Mouse (Mus musculus): ENCODE data around the gene Ier3. TPM values are rescaled to one million over a fixed set of nuclear protein-coding genes. Genes with fewer than 3 reads are reported as not detected.

Ier3 gene
- 33.3 and 33.4 TPM in 2 replicates for polyA plus RNA-seq (2012)

- no peak for TF ChIP-seq GATA1 (IDR thresholded peaks at IDR 0.05; ENCODE audit: low read length)
Measured at GRCm38 (mm10) chr17:35821439-35822430, at the start of gene Ier3. Ier3 (plus strand) TSS chr17:35821684.

- no peak for TF ChIP-seq GATA1 (IDR thresholded peaks at IDR 0.05; ENCODE audit: low read length)
Measured at GRCm38 (mm10) chr17:35776811-35777609, 44.5 kb upstream of the Ier3 start.

GRCm38 (mm10) chr17:35778965-35779364 lies 42.5 kb upstream of the Ier3 start:
- no peak for TF ChIP-seq GATA1 (IDR thresholded peaks at IDR 0.05; ENCODE audit: low read length)

GRCm38 (mm10) chr17:35779466-35780205 lies 41.8 kb upstream of the Ier3 start:
- no peak for TF ChIP-seq GATA1 (IDR thresholded peaks at IDR 0.05; ENCODE audit: low read length)

- no peak for TF ChIP-seq GATA1 (IDR thresholded peaks at IDR 0.05; ENCODE audit: low read length)
Measured at GRCm38 (mm10) chr17:35780362-35780761, 41.1 kb upstream of the Ier3 start.

- no peak for TF ChIP-seq GATA1 (IDR thresholded peaks at IDR 0.05; ENCODE audit: low read length)
Measured at GRCm38 (mm10) chr17:35782398-35782797, 39.1 kb upstream of the Ier3 start.

GRCm38 (mm10) chr17:35782924-35783323 lies 38.6 kb upstream of the Ier3 start:
- no peak for TF ChIP-seq GATA1 (IDR thresholded peaks at IDR 0.05; ENCODE audit: low read length)

- no peak for TF ChIP-seq GATA1 (IDR thresholded peaks at IDR 0.05; ENCODE audit: low read length)
Measured at GRCm38 (mm10) chr17:35783944-35784343, 37.5 kb upstream of the Ier3 start.

- no peak for TF ChIP-seq GATA1 (IDR thresholded peaks at IDR 0.05; ENCODE audit: low read length)
Measured at GRCm38 (mm10) chr17:35785140-35785539, 36.3 kb upstream of the Ier3 start.

GRCm38 (mm10) chr17:35787493-35787892 lies 34.0 kb upstream of the Ier3 start:
- no peak for TF ChIP-seq GATA1 (IDR thresholded peaks at IDR 0.05; ENCODE audit: low read length)

GRCm38 (mm10) chr17:35788025-35788424 lies 33.5 kb upstream of the Ier3 start:
- TF ChIP-seq GATA1 (IDR thresholded peaks at IDR 0.05; ENCODE audit: low read length) = no peak

GRCm38 (mm10) chr17:35790933-35791332 lies 30.6 kb upstream of the Ier3 start:
- TF ChIP-seq GATA1 (IDR thresholded peaks at IDR 0.05; ENCODE audit: low read length) = no peak

GRCm38 (mm10) chr17:35792837-35793236 lies 28.6 kb upstream of the Ier3 start:
- TF ChIP-seq GATA1 (IDR thresholded peaks at IDR 0.05; ENCODE audit: low read length) = no peak

GRCm38 (mm10) chr17:35795099-35795498 lies 26.4 kb upstream of the Ier3 start:
- no peak for TF ChIP-seq GATA1 (IDR thresholded peaks at IDR 0.05; ENCODE audit: low read length)

GRCm38 (mm10) chr17:35795656-35796055 lies 25.8 kb upstream of the Ier3 start:
- TF ChIP-seq GATA1 (IDR thresholded peaks at IDR 0.05; ENCODE audit: low read length) = no peak

All from G1E-ER4 (cell line).